Mouse (Mus musculus) left cerebral cortex, adult 9 months (tissue): Measurements from ENCODE around the gene Stpg3.
"Not testable (repeated sequence)": the region's sequence is repeated elsewhere in the genome, so short reads cannot be mapped to it uniquely, and the experiment has no call there.

Experiments used
- DNase-seq, 2 experiments: peaks; one replicate each; pipeline ENCODE4 v3.0.0; 2022; ENCODE audit warnings: low spot score in 2 of 2

Stpg3 gene

GRCm38 (mm10) chr2:25214444-25214843, at the start of gene Stpg3:
Gene Stpg3 (minus strand): TSS chr2:25214637.
- no peak for DNase-seq

GRCm38 (mm10) chr2:25263623-25264285, 49.3 kb upstream of the Stpg3 start:
- no peak for DNase-seq

- no peak for DNase-seq
Measured at GRCm38 (mm10) chr2:25262795-25263622, 48.6 kb upstream of the Stpg3 start.

- DNase-seq = peak; percentile 97
Measured at GRCm38 (mm10) chr2:25262291-25262767, 47.9 kb upstream of the Stpg3 start, which contains the start of gene Tprn. Gene Tprn (plus strand): TSS chr2:25262618.

GRCm38 (mm10) chr2:25261870-25262269, 47.4 kb upstream of the Stpg3 start:
- DNase-seq = peak in 1 of 2 experiments; percentile 59

GRCm38 (mm10) chr2:25258887-25259286, 44.5 kb upstream of the Stpg3 start:
- DNase-seq = no peak

GRCm38 (mm10) chr2:25257250-25257649, 42.8 kb upstream of the Stpg3 start:
- DNase-seq = not testable (repeated sequence)

- not testable (repeated sequence) for DNase-seq
Measured at GRCm38 (mm10) chr2:25256443-25257109, 42.1 kb upstream of the Stpg3 start.

- peak in 1 of 2 experiments; percentile 81 for DNase-seq
Measured at GRCm38 (mm10) chr2:25255284-25255779, 40.9 kb upstream of the Stpg3 start, which contains the start of gene Tmem203. Gene Tmem203 (plus strand): TSS chr2:25255439.

- no peak for DNase-seq
Measured at GRCm38 (mm10) chr2:25252331-25252730, 37.9 kb upstream of the Stpg3 start.

- DNase-seq = no peak
Measured at GRCm38 (mm10) chr2:25246183-25247072, 32.0 kb upstream of the Stpg3 start, which contains the start of gene AL732309.1. Gene AL732309.1 (minus strand): TSS chr2:25246863.

- no peak for DNase-seq
Measured at GRCm38 (mm10) chr2:25244144-25244543, 29.7 kb upstream of the Stpg3 start.

GRCm38 (mm10) chr2:25243342-25243741, 28.9 kb upstream of the Stpg3 start:
- DNase-seq = no peak

GRCm38 (mm10) chr2:25242101-25242506, 27.7 kb upstream of the Stpg3 start, which contains the start of the genes Rnf208 and Cysrt1:
Gene Rnf208 (plus strand): TSS chr2:25242255.
Gene Cysrt1 (minus strand): TSS chr2:25242452.
- no peak for DNase-seq

GRCm38 (mm10) chr2:25241438-25241775, 27.0 kb upstream of the Stpg3 start:
- DNase-seq = no peak

GRCm38 (mm10) chr2:25240723-25241437, 26.4 kb upstream of the Stpg3 start:
- DNase-seq = peak in 1 of 2 experiments; percentile 77

GRCm38 (mm10) chr2:25240310-25240709, 25.9 kb upstream of the Stpg3 start:
- DNase-seq = no peak

GRCm38 (mm10) chr2:25239766-25240165, 25.3 kb upstream of the Stpg3 start:
- DNase-seq = no peak

- no peak for DNase-seq
Measured at GRCm38 (mm10) chr2:25238106-25238505, 23.7 kb upstream of the Stpg3 start.

- DNase-seq = no peak
Measured at GRCm38 (mm10) chr2:25237522-25237921, 23.1 kb upstream of the Stpg3 start.
